Mouse (Mus musculus) WW6 (cell line): ENCODE measurements at regions not wholly inside any gene's neighbourhood (a gene's known extent, or its start where the extent isn't known, plus 50 kb on each side); places are given as distances from the start of the nearest gene placed in this dataset.

Source experiments
- DNase-seq: peaks from one replicate; pipeline ENCODE4 v3.0.0-alpha.2; 2013; ENCODE audit warnings: low read depth, low spot score

GRCm38 (mm10) chr1:194334752-194335719 lies 283.0 kb upstream of the Plxna2 start:
- DNase-seq, result no peak

- DNase-seq, result no peak
Observed at GRCm38 (mm10) chr1:194332639-194333038, 285.4 kb upstream of the Plxna2 start.

GRCm38 (mm10) chr1:194330471-194330870 lies 287.5 kb upstream of the Plxna2 start:
- no peak for DNase-seq

GRCm38 (mm10) chr1:194320320-194321036 lies 297.5 kb upstream of the Plxna2 start:
- DNase-seq, result no peak

GRCm38 (mm10) chr1:194318351-194318750 lies 299.7 kb upstream of the Plxna2 start:
- DNase-seq, result no peak

GRCm38 (mm10) chr1:194315593-194315992 lies 302.4 kb upstream of the Plxna2 start:
- DNase-seq, result no peak

GRCm38 (mm10) chr1:194310373-194310772 lies 307.6 kb upstream of the Plxna2 start:
- no peak for DNase-seq

- DNase-seq, result no peak
Observed at GRCm38 (mm10) chr1:194308648-194309047, 309.4 kb upstream of the Plxna2 start.

GRCm38 (mm10) chr1:194303951-194304350 lies 314.1 kb upstream of the Plxna2 start:
- DNase-seq, result no peak

- no peak for DNase-seq
Observed at GRCm38 (mm10) chr1:194302775-194303174, 315.2 kb upstream of the Plxna2 start.

GRCm38 (mm10) chr1:194281941-194282340 lies 336.1 kb upstream of the Plxna2 start:
- DNase-seq, result no peak

- no peak for DNase-seq
Observed at GRCm38 (mm10) chr1:194268028-194268427, 350.0 kb upstream of the Plxna2 start.

- DNase-seq, result no peak
Observed at GRCm38 (mm10) chr1:194262374-194262773, 355.6 kb upstream of the Plxna2 start.

- no peak for DNase-seq
Observed at GRCm38 (mm10) chr1:194259957-194260356, 358.1 kb upstream of the Plxna2 start.

- DNase-seq, result no peak
Observed at GRCm38 (mm10) chr1:194244776-194245366, 373.1 kb upstream of the Plxna2 start.

GRCm38 (mm10) chr1:194241111-194241510 lies 376.9 kb upstream of the Plxna2 start:
- no peak for DNase-seq

- DNase-seq, result no peak
Observed at GRCm38 (mm10) chr1:194231206-194231605, 386.8 kb upstream of the Plxna2 start.

GRCm38 (mm10) chr1:194226550-194227160 lies 391.4 kb upstream of the Plxna2 start:
- no peak for DNase-seq

GRCm38 (mm10) chr1:194225786-194226185 lies 392.2 kb upstream of the Plxna2 start:
- no peak for DNase-seq

- no peak for DNase-seq
Observed at GRCm38 (mm10) chr1:194224046-194224445, 394.0 kb upstream of the Plxna2 start.

- no peak for DNase-seq
Observed at GRCm38 (mm10) chr1:194223610-194224009, 394.4 kb upstream of the Plxna2 start.

- peak; percentile 14 for DNase-seq
Observed at GRCm38 (mm10) chr1:194223015-194223414, 395.0 kb upstream of the Plxna2 start.
